Mouse (Mus musculus): ENCODE measurements at regions not wholly inside any gene's neighbourhood (a gene's known extent, or its start where the extent isn't known, plus 50 kb on each side); places are given as distances from the start of the nearest gene placed in this dataset.

GRCm38 (mm10) chr16:22719791-22720190, 62.8 kb upstream of the Dgkg start:
- no peaks in the 10 kb centered on the region for H3K36me3 ChIP-seq (ENCODE audit: control insufficient read depth, insufficient read depth, low read length)
- H3K9ac ChIP-seq (ENCODE audit: low read depth, low read length) = no peak overlapping the region
- no peak overlapping the region for H3K4me3 ChIP-seq (ENCODE audit: low read length)
- H3K9me3 ChIP-seq (ENCODE audit: control insufficient read depth, low read length) = no peaks in the 10 kb centered on the region
- no peak overlapping the region for H3K27ac ChIP-seq (ENCODE audit: low read depth, low read length)
- no peaks in the 10 kb centered on the region for H3K4me1 ChIP-seq (ENCODE audit: control insufficient read depth, insufficient read depth, low read depth, low read length)
- H3K4me2 ChIP-seq (ENCODE audit: low read length) = no peak overlapping the region
- 67% methylated on average over 4 of the region's 4 CpGs for WGBS
- no peaks in the 10 kb centered on the region for H3K27me3 ChIP-seq (replicated peaks; ENCODE audit: control insufficient read depth, insufficient read depth, low read length)
- no peak for ATAC-seq

DNA sequence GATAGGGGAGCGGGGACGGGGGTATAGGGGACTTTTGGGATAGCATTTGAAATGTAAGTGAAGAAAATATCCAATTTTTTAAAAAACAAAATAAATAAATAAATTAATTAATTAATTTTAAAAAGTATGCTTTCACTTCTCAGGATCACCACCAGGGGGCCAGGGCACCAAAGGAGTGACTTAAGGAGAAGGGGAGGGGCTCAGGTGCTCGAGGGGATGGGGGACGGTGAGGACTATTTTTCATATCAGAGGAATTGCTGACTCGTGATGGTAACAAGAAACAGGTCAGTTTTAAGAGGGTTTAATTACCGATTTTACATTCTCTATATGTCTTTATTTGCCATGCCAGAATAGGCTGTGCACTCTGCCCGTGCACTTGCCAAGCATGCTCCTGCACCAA, 62.3 kb upstream of the Dgkg start:
- Histone ChIP-seq H3K4me3 (ENCODE audit: low read length) (no peak overlapping the region), H3K4me1 (ENCODE audit: control insufficient read depth, insufficient read depth, low read depth, low read length) (no peaks in the 10 kb centered on the region), H3K9ac (ENCODE audit: low read depth, low read length) (no peak overlapping the region), H3K27ac (ENCODE audit: low read depth, low read length) (no peak overlapping the region), H3K27me3 (replicated peaks; ENCODE audit: control insufficient read depth, insufficient read depth, low read length) (no peaks in the 10 kb centered on the region), H3K36me3 (ENCODE audit: control insufficient read depth, insufficient read depth, low read length) (no peaks in the 10 kb centered on the region), H3K4me2 (ENCODE audit: low read length) (no peak overlapping the region), H3K9me3 (ENCODE audit: control insufficient read depth, low read length) (no peaks in the 10 kb centered on the region)
- WGBS = 55% methylated on average over 7 of the region's 7 CpGs
- no peak for ATAC-seq

DNA sequence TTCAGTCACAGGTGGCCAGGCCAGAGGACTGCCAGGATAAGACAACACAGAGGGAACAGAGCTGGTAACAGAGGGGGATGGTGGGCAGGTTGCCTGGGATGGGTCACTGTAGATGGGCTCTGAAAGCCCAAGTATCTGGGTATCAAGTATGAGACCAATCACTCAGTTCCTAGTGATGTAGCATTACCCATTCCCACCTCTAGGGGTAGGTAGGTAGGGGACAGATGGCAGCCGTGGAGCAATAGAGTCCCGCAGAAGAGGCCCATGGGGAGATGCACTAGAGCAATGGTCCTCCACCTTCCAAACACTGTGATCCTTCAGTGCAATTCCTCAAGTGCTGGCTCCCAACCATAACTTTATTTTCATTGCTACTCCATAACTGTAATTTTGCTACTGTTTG, 60.4 kb upstream of the Dgkg start:
- H3K27ac ChIP-seq (ENCODE audit: low read depth, low read length) = no peak overlapping the region
- no peaks in the 10 kb centered on the region for H3K27me3 ChIP-seq (replicated peaks; ENCODE audit: control insufficient read depth, insufficient read depth, low read length)
- no peak overlapping the region for H3K9ac ChIP-seq (ENCODE audit: low read depth, low read length)
- whole genome bisulfite sequencing = 70% methylated on average over 2 of the region's 2 CpGs
- H3K4me2 ChIP-seq (ENCODE audit: low read length) = no peak overlapping the region
- no peaks in the 10 kb centered on the region for H3K36me3 ChIP-seq (ENCODE audit: control insufficient read depth, insufficient read depth, low read length)
- no peak for ATAC-seq
- H3K9me3 ChIP-seq (ENCODE audit: control insufficient read depth, low read length) = no peaks in the 10 kb centered on the region
- no peaks in the 10 kb centered on the region for H3K4me1 ChIP-seq (ENCODE audit: control insufficient read depth, insufficient read depth, low read depth, low read length)
- no peak overlapping the region for H3K4me3 ChIP-seq (ENCODE audit: low read length)

DNA sequence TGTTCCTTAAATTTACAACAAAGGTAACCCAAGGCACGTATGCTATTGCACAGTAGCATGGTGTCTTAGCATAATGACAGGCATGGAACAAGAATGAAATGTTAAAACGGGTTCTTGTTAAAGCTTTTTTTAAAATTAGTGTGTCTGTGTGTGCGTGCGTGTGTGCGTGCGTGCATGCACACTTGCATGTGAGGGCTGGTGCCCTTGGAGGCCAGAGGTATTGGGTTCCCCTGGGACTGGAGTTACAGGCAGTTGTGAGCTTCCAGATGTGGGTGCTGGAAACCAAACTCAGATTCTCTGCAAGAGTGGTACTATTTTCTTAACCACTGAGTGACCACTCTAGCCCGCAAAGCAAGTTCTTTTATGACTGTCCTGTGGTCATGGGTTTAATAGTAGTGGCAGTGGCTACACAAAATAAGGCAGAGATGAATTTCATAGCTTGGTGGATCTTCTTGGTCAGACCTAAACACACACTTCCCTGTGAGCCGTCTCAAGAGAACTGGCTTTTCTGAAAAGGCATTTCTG, 59.3 kb upstream of the Dgkg start:
- Histone ChIP-seq H3K9ac (ENCODE audit: low read depth, low read length) (no peak overlapping the region), H3K4me1 (ENCODE audit: control insufficient read depth, insufficient read depth, low read depth, low read length) (no peaks in the 10 kb centered on the region), H3K4me3 (ENCODE audit: low read length) (no peak overlapping the region), H3K27me3 (replicated peaks; ENCODE audit: control insufficient read depth, insufficient read depth, low read length) (no peaks in the 10 kb centered on the region), H3K27ac (ENCODE audit: low read depth, low read length) (no peak overlapping the region), H3K36me3 (ENCODE audit: control insufficient read depth, insufficient read depth, low read length) (no peaks in the 10 kb centered on the region), H3K9me3 (ENCODE audit: control insufficient read depth, low read length) (no peaks in the 10 kb centered on the region), H3K4me2 (ENCODE audit: low read length) (no peak overlapping the region)
- no peak for ATAC-seq
- 93% methylated on average over 8 of the region's 8 CpGs for WGBS

GRCm38 (mm10) chr16:22714315-22714714, 57.3 kb upstream of the Dgkg start:
- no peak overlapping the region for H3K9ac ChIP-seq (ENCODE audit: low read depth, low read length)
- no peak for ATAC-seq
- no peak overlapping the region for H3K4me2 ChIP-seq (ENCODE audit: low read length)
- H3K36me3 ChIP-seq (ENCODE audit: control insufficient read depth, insufficient read depth, low read length) = no peaks in the 10 kb centered on the region
- no peaks in the 10 kb centered on the region for H3K9me3 ChIP-seq (ENCODE audit: control insufficient read depth, low read length)
- no peaks in the 10 kb centered on the region for H3K27me3 ChIP-seq (replicated peaks; ENCODE audit: control insufficient read depth, insufficient read depth, low read length)
- H3K27ac ChIP-seq (ENCODE audit: low read depth, low read length) = no peak overlapping the region
- no peaks in the 10 kb centered on the region for H3K4me1 ChIP-seq (ENCODE audit: control insufficient read depth, insufficient read depth, low read depth, low read length)
- H3K4me3 ChIP-seq (ENCODE audit: low read length) = no peak overlapping the region
- 98% methylated on average over 2 of the region's 2 CpGs for WGBS

DNA sequence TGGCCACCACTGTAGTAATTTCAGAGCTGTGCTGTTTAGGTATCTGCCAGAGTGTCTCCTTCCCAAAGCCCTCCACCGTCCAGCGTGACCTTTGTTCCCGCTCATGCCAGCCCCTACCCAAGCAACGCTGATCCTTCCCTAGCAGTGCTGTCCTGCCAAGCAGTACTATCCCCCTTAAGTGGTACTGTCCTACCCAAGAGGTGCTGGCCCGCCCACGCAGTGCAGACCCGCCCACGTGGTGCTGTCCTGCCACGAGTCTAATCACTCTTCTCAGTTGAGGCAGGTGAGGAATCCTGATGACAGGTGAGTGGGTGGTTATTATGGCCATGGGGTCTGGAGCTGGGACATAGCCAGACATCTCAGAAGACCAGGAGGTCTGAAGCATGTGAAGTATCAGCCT, 51.7 kb upstream of the Dgkg start:
- no peak for ATAC-seq
- H3K4me2 ChIP-seq (ENCODE audit: low read length) = no peak overlapping the region
- no peaks in the 10 kb centered on the region for H3K4me1 ChIP-seq (ENCODE audit: control insufficient read depth, insufficient read depth, low read depth, low read length)
- no peak overlapping the region for H3K9ac ChIP-seq (ENCODE audit: low read depth, low read length)
- H3K27me3 ChIP-seq (replicated peaks; ENCODE audit: control insufficient read depth, insufficient read depth, low read length) = no peaks in the 10 kb centered on the region
- 68% methylated on average over 9 of the region's 9 CpGs for WGBS
- H3K4me3 ChIP-seq (ENCODE audit: low read length) = no peak overlapping the region
- H3K9me3 ChIP-seq (ENCODE audit: control insufficient read depth, low read length) = no peaks in the 10 kb centered on the region
- H3K27ac ChIP-seq (ENCODE audit: low read depth, low read length) = no peak overlapping the region
- H3K36me3 ChIP-seq (ENCODE audit: control insufficient read depth, insufficient read depth, low read length) = no peaks in the 10 kb centered on the region
